Mouse (Mus musculus): Measurements from ENCODE around the gene Cd109.

The Cd109 gene

GRCm38 (mm10) chr9:78615401-78616021, at the start of gene Cd109:
Gene Cd109 (plus strand): TSS chr9:78615546.
- WGBS: under 1% methylated on average over 43 of the region's 43 CpGs

- WGBS: 47% methylated on average over 9 of the region's 9 CpGs
Observed at GRCm38 (mm10) chr9:78569934-78570333, 45.4 kb upstream of the Cd109 start.

- WGBS: 89% methylated on average over 5 of the region's 5 CpGs
Observed at GRCm38 (mm10) chr9:78576466-78576865, 38.9 kb upstream of the Cd109 start.

- 87% methylated on average over 7 of the region's 7 CpGs for WGBS
Observed at GRCm38 (mm10) chr9:78578824-78579223, 36.5 kb upstream of the Cd109 start.

- WGBS: 66% methylated on average over 10 of the region's 10 CpGs
Observed at GRCm38 (mm10) chr9:78579644-78580396, 35.5 kb upstream of the Cd109 start.

GRCm38 (mm10) chr9:78587218-78587883, 28.0 kb upstream of the Cd109 start:
- under 1% methylated on average over 31 of the region's 31 CpGs for WGBS

- WGBS: 1% methylated on average over 27 of the region's 27 CpGs
Observed at GRCm38 (mm10) chr9:78587914-78588313, 27.4 kb upstream of the Cd109 start, which contains the start of gene Slc17a5. Gene Slc17a5 (minus strand): TSS chr9:78588041.

- WGBS: 63% methylated on average over 10 of the region's 10 CpGs
Observed at GRCm38 (mm10) chr9:78588411-78589033, 26.8 kb upstream of the Cd109 start.

- WGBS: 96% methylated on average over 2 of the region's 2 CpGs
Observed at GRCm38 (mm10) chr9:78590471-78590870, 24.9 kb upstream of the Cd109 start.

- WGBS: 90% methylated on average over 3 of the region's 3 CpGs
Observed at GRCm38 (mm10) chr9:78595257-78595656, 20.1 kb upstream of the Cd109 start.

- WGBS: 86% methylated on average over 18 of the region's 18 CpGs
Observed at GRCm38 (mm10) chr9:78595769-78596555, 19.4 kb upstream of the Cd109 start.

- 6% methylated on average over 5 of the region's 5 CpGs for WGBS
Observed at GRCm38 (mm10) chr9:78596834-78597233, 18.5 kb upstream of the Cd109 start.

GRCm38 (mm10) chr9:78599927-78600326, 15.4 kb upstream of the Cd109 start:
- 87% methylated on average over 5 of the region's 5 CpGs for WGBS

GRCm38 (mm10) chr9:78601046-78601730, 14.2 kb upstream of the Cd109 start:
- 50% methylated on average over 4 of the region's 4 CpGs for WGBS

GRCm38 (mm10) chr9:78614201-78614600, 1.1 kb upstream of the Cd109 start:
- WGBS: 17% methylated on average over 6 of the region's 6 CpGs

- WGBS: 52% methylated on average over 9 of the region's 9 CpGs
Observed at GRCm38 (mm10) chr9:78619285-78619684, 3.9 kb downstream of the Cd109 start.

- WGBS: 60% methylated on average over 10 of the region's 10 CpGs
Observed at GRCm38 (mm10) chr9:78623301-78623747, 8.0 kb downstream of the Cd109 start.

- 62% methylated on average over 6 of the region's 6 CpGs for WGBS
Observed at GRCm38 (mm10) chr9:78629991-78630390, 14.6 kb downstream of the Cd109 start.

GRCm38 (mm10) chr9:78631755-78632434, 16.5 kb downstream of the Cd109 start:
- 77% methylated on average over 6 of the region's 6 CpGs for WGBS

- WGBS: 89% methylated on average over 3 of the region's 3 CpGs
Observed at GRCm38 (mm10) chr9:78633976-78634375, 18.6 kb downstream of the Cd109 start.
